Mouse (Mus musculus) cerebellum, adult 2 months (tissue): ENCODE data around the gene Ccdc34.

Experiments used
- CTCF ChIP-seq: fragments of 200-500 bp; IDR thresholded peaks from 2 replicates; pipeline ENCODE4 v1.5.1; 2011; ENCODE audit warnings: low read depth, mild to moderate bottlenecking, control low read depth, low read length, moderate library complexity, borderline replicate concordance; ENCODE audit not compliant: insufficient read depth
- POLR2A ChIP-seq: fragments of 200-500 bp; IDR thresholded peaks from 2 replicates; pipeline ENCODE4 v1.6.1; 2011; ENCODE audit warnings: low read length, control low read depth, borderline replicate concordance; ENCODE audit not compliant: insufficient read depth

GRCm38 (mm10) chr2:110204705-110205318, 187.2 kb downstream of the Ccdc34 start:
- TF ChIP-seq POLR2A (no peak), CTCF (peak; percentile 84)
